Mouse (Mus musculus) neural tube, embryonic 10.5 days (tissue): ENCODE data around the gene Paxx.

Experiments
- DNase-seq: peaks from one replicate; pipeline ENCODE4 v3.0.0-alpha.2; 2017; ENCODE audit warnings: low spot score; ENCODE audit errors: extremely low spot score

Paxx gene

DNA sequence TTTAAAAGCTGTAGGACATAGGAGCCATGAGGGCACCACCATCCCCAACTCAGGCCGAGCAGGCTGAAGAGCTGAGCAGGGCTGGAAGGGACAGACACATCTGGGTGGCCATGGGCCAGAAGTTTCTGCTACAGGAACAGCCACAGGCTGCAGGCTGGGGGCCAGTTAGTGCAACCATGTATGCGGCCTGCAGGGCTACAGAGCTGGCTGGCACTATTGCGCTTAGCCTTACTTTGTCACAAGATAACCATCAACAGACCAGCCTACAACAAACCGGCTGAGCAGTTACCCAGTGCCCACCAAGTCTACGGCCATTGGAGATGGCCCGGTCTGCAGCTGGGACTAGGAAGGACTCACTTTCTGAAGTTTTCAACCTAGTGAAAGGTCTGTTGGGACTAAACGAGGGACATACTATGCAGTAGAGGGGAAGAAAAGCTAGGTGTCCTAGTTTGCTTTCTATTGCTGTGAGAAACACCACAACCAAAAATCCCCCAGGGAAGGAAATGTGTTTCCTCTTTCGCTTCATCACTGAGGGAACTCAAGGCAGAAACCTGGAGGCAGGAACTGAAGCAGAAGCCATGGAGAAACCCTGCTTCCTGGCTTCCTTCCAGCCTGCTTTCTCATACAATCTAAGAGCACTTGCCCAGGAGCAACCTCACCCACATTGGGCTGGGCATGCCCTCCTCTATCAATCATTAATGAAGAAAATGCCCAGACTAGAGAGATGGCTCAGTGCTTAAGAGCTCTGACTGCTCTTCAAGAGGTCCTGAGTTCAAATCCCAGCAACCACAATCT lies 9.8 kb downstream of the Paxx start:
- no peak for DNase-seq

GRCm38 (mm10) chr2:25442682-25443081 lies 18.2 kb downstream of the Paxx start:
- DNase-seq = no peak

DNA sequence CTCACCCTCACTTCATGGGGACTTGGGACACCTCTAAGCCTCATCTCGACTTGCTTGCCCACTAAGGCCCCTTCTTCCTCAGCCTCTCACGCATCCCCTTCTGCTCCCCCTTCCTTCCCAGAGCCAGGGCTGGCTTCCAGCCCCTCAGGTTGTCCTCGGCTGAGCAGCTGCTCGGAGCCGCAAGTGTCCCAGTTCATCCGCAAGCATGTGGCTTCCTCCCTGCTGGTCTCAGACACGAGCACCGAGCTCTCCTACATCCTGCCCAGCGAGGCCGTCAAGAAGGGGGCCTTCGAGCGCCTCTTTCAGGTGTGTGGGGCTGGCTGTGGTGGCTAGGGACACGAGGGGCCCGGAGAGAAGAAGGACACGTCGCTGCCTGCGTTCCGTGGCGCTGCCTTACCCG lies 19.8 kb downstream of the Paxx start:
- no peak for DNase-seq

DNA sequence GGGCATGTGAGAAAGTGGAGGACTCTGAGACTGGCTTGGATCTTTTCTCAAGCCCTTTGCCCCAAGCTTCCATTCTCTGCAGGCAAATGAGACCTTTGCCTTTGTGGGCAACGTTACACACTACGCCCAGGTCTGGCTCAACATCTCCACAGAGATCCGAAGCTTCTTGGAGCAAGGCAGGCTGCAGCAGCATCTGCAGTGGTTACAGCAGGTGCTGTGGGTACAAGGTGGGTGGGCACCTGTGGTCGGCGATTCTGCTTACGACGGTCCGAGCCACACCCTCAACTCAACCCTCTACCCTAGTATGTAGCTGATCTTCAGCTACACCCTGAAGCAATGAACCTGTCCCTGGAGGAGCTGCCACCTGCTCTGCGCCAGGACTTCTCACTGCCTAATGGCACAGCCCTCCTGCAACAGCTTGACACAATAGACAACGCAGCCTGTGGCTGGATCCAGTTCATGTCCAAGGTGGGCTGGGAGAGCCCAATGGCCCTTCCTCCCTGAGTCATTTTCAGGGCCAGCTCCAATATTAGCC lies 24.5 kb downstream of the Paxx start:
- DNase-seq = no peak

GRCm38 (mm10) chr2:25434292-25434691 lies 26.6 kb downstream of the Paxx start:
- DNase-seq = no peak

GRCm38 (mm10) chr2:25433101-25433500 lies 27.8 kb downstream of the Paxx start:
- DNase-seq = no peak

DNA sequence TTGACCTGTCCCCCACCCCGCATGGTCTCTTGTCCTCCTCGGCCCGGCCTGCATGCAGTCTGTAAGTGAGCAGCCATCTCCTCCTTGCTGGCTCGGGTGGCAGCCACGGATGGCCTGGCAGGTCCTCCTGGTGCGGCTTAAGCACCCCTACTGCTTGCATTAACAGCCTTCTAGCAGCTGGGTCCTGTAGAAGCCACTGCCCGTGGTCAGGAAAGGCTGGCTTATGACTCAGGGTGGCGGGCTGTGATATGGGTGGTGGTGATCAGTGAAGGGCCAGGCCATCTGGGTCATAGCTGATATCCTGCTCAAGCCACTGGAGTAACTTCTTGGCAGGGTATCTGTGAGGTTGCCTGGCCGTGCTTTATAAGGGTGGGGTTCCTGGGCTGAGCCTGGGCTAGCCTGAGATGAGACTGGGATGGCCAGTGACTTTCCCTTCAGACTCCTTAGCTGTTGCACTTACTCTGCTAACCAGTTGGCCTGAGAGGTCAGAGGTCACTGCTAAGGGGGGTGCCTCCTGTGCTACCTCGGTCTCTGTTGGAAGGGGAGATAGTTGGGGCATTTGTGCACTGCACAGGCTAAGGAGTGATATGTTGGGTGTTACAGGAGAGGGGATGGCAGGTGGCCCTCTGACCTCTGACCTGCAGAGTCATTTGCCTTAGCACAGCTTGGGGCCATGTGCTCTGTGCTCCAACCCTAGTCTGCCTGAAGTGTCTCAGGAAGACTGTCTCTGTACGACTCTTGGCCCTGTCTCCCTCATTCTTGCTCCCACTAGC lies 28.4 kb downstream of the Paxx start:
- DNase-seq = no peak

- DNase-seq = no peak
Observed at GRCm38 (mm10) chr2:25431308-25431855, 29.5 kb downstream of the Paxx start.

- no peak for DNase-seq
Observed at GRCm38 (mm10) chr2:25430395-25431233, 30.3 kb downstream of the Paxx start.

- no peak for DNase-seq
Observed at GRCm38 (mm10) chr2:25429435-25430180, 31.3 kb downstream of the Paxx start.

- peak; percentile 93 for DNase-seq
Observed at GRCm38 (mm10) chr2:25428442-25429236, 32.3 kb downstream of the Paxx start, which contains the start of gene Abca2. Gene Abca2, plus strand, starts transcription at chr2:25428703.

- no peak for DNase-seq
Observed at GRCm38 (mm10) chr2:25427256-25427655, 33.6 kb downstream of the Paxx start.

- DNase-seq = peak; percentile 77
Observed at GRCm38 (mm10) chr2:25426721-25427191, 34.1 kb downstream of the Paxx start.

GRCm38 (mm10) chr2:25425481-25425880 lies 35.4 kb downstream of the Paxx start:
- DNase-seq = no peak

DNA sequence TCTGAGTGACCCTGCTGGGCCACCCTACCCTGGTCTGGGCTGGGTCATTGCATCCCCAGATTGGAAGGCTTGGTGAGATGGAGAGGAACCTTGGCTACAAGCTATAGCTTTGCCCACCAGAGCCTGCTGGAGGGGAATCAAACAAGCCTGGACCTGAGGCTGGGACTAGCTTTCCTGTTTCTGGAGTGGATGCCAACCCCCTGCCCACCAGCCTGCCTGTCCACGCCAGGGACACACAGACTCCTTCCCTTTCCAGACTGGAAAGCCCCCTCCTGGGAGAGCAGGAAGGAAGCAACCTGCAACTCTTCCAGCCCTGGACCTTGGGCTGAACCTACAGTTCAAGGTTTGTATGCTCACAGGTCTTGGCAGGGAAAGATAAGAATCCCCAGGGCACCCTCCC lies 37.3 kb downstream of the Paxx start:
- no peak for DNase-seq

DNA sequence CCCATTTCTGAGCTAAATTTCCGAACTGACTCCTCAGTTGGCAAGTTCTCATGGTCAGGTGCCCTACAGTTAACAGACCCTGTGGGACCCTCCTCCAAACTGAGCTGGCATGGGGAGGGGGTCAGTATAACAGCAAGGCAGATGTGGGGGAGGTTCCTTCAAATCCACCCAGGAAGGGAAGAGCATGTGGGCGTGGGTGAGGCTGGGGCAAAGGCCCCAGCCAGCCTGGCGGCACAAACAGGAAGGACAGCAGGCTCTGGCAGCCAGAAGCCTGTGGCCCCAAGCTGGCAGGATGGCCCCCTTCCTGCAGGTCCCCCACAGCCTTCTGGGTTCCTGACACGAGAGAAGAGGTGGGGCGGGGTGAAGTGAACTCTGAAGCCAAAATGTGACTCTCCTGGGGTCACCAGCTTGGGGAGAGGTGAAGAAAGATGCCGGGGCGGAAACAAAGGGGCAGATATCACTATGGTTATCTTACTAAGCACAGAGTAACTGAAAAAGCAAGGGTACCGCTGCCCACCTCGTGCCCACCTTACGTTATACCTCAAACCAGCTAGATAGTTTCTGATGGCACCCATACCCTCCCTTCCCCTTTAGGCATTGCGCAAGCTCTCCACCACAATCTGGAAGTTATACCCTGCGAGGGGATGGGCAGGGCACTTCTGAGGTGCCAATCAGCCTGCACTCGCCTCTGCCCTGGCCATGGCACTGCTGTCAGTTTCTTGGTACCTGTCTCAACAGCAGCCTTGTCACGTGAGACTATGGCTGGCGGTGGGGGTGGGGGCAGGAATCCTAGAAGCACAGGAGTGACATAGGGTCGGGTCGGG lies 38.1 kb downstream of the Paxx start, which contains the start of gene Fut7:
Fut7 (plus strand) TSS at position 681 of the 824 bp plus-strand sequence.
- DNase-seq = no peak

- DNase-seq = peak; percentile 46
Observed at GRCm38 (mm10) chr2:25421896-25422295, 39.0 kb downstream of the Paxx start.

GRCm38 (mm10) chr2:25417426-25417825 lies 43.5 kb downstream of the Paxx start:
- no peak for DNase-seq
